Mouse (Mus musculus): Measurements from ENCODE around the gene Dact1.

- TF ChIP-seq CTCF (IDR thresholded peaks at IDR 0.05) (no peak), POLR2A (IDR thresholded peaks at IDR 0.05; ENCODE audit: insufficient read depth, low read depth, low read length) (no peak), EP300 (IDR thresholded peaks at IDR 0.05; ENCODE audit: insufficient read depth, low read depth, low read length) (peak; percentile 74; the same call in 1 of the 2 replicates)
Measured at GRCm38 (mm10) chr12:71366175-71366574, 56.5 kb downstream of the Dact1 start.
